Mouse (Mus musculus) olfactory bulb, adult 2 months (tissue): ENCODE results near the gene Zbtb7a. TPM values are rescaled to one million over a fixed set of nuclear protein-coding genes. Genes with fewer than 3 reads are reported as not detected.

Experiments
- H3K27ac ChIP-seq: fragments of 200-500 bp; 2 replicates; pipeline ENCODE4 v1.5.1; 2012; ENCODE audit warnings: low read depth, low read length; ENCODE audit not compliant: insufficient read depth
- H3K4me1 ChIP-seq: fragments of 200-500 bp; 2 replicates; pipeline ENCODE4 v1.6.1; 2012; ENCODE audit warnings: low read length; ENCODE audit not compliant: control insufficient read depth, insufficient read depth
- H3K4me3 ChIP-seq: fragments of 200-500 bp; 2 replicates; pipeline ENCODE4 v1.5.1; 2012; ENCODE audit warnings: mild to moderate bottlenecking, low read depth, low read length, moderate library complexity; ENCODE audit not compliant: insufficient read depth
- CTCF ChIP-seq: fragments of 200-500 bp; IDR thresholded peaks from 2 replicates; pipeline ENCODE4 v1.5.1; 2012; ENCODE audit warnings: low read depth, mild to moderate bottlenecking, low read length, moderate library complexity; ENCODE audit not compliant: insufficient read depth
- POLR2A ChIP-seq: fragments of 200-500 bp; IDR thresholded peaks from 2 replicates; pipeline ENCODE4 v1.6.1; 2012; ENCODE audit warnings: mild to moderate bottlenecking, low read depth, low read length, moderate library complexity; ENCODE audit not compliant: insufficient read depth
- WGBS: fragments of 180-500 bp; shearing (Covaris S2); methylation state at CpG from one replicate; pipeline ENCODE4 v1.1.7; 2018; 5-methylcytosine and 5-hydroxymethylcytosine counted together
- polyA plus RNA-seq: library from polyadenylated mRNA; stranded (reverse); fragments of >200 nt; gene quantifications from 2 replicates; pipeline ENCODE4 v1.2.4, GENCODE M21; 2012; ENCODE audit warnings: low replicate concordance; ENCODE audit not compliant: missing spikeins, insufficient read depth, insufficient read length

The Zbtb7a gene
- polyA plus RNA-seq, 1 experiment = not detected

- WGBS = 89% methylated on average over 6 of the region's 6 CpGs
- H3K27ac ChIP-seq = no peak overlapping the region
- TF ChIP-seq CTCF = no peak
- no peak for TF ChIP-seq POLR2A
- no peak overlapping the region for H3K4me3 ChIP-seq
- H3K4me1 ChIP-seq = peaks cover 20% of the 10 kb centered on the region
Observed at GRCm38 (mm10) chr10:81112946-81113345, 22.1 kb upstream of the Zbtb7a start.

- H3K27ac ChIP-seq = no peak overlapping the region
- TF ChIP-seq POLR2A (no peak), CTCF (no peak)
- no peak overlapping the region for H3K4me3 ChIP-seq
- 88% methylated on average over 10 of the region's 10 CpGs for WGBS
- no peaks in the 10 kb centered on the region for H3K4me1 ChIP-seq
Observed at GRCm38 (mm10) chr10:81119625-81120024, 15.4 kb upstream of the Zbtb7a start.

- WGBS = 81% methylated on average over 7 of the region's 7 CpGs
- Histone ChIP-seq H3K4me3 (no peak overlapping the region), H3K4me1 (no peaks in the 10 kb centered on the region)
Observed at GRCm38 (mm10) chr10:81120650-81121049, 14.4 kb upstream of the Zbtb7a start.

GRCm38 (mm10) chr10:81122889-81123288 lies 12.1 kb upstream of the Zbtb7a start:
- Histone ChIP-seq H3K4me1 (no peaks in the 10 kb centered on the region), H3K27ac (no peak overlapping the region), H3K4me3 (no peak overlapping the region)
- TF ChIP-seq CTCF (no peak), POLR2A (no peak)
- WGBS = 76% methylated on average over 2 of the region's 2 CpGs

More at GRCm38 (mm10) chr10:81120650-81121049, 14.4 kb upstream of the Zbtb7a start:
- H3K27ac ChIP-seq = no peak overlapping the region
- TF ChIP-seq CTCF = no peak
- TF ChIP-seq POLR2A = no peak

- Histone ChIP-seq H3K27ac (no peak overlapping the region), H3K4me1 (0 out of 2 replicates have a peak, but pooled peaks cover 4% of the 10 kb centered on the region), H3K4me3 (no peak overlapping the region)
- 74% methylated on average over 11 of the region's 11 CpGs for WGBS
- TF ChIP-seq POLR2A = no peak
- TF ChIP-seq CTCF = no peak
Observed at GRCm38 (mm10) chr10:81123500-81123899, 11.5 kb upstream of the Zbtb7a start.

- TF ChIP-seq CTCF (no peak), POLR2A (no peak)
- Histone ChIP-seq H3K4me1 (peaks cover 27% of the 10 kb centered on the region), H3K27ac (no peak overlapping the region), H3K4me3 (no peak overlapping the region)
- WGBS = 8% methylated on average over 16 of the region's 16 CpGs
Observed at GRCm38 (mm10) chr10:81134181-81134587, 836 bp upstream of the Zbtb7a start.

- TF ChIP-seq POLR2A (peak; percentile 23; the same call in 1 of the 2 replicates), CTCF (no peak)
- Histone ChIP-seq H3K27ac (peak overlapping the region; percentile 68), H3K4me3 (peak overlapping the region; percentile 55), H3K4me1 (peaks cover 39% of the 10 kb centered on the region)
- WGBS = 1% methylated on average over 86 of the region's 86 CpGs
Observed at GRCm38 (mm10) chr10:81135831-81136705, 1.0 kb downstream of the Zbtb7a start.

- WGBS = 2% methylated on average over 48 of the region's 50 CpGs
- peak overlapping the region; percentile 55 for H3K4me3 ChIP-seq
- peaks cover 46% of the 10 kb centered on the region for H3K4me1 ChIP-seq
- no peak for TF ChIP-seq POLR2A
- no peak for TF ChIP-seq CTCF
- H3K27ac ChIP-seq = peak overlapping the region; percentile 68
Observed at GRCm38 (mm10) chr10:81136706-81137231, 1.7 kb downstream of the Zbtb7a start.

GRCm38 (mm10) chr10:81137252-81138130 lies 2.5 kb downstream of the Zbtb7a start:
- Histone ChIP-seq H3K4me1 (peaks cover 52% of the 10 kb centered on the region), H3K4me3 (peak overlapping the region; percentile 80), H3K27ac (peak overlapping the region; percentile 89)
- TF ChIP-seq CTCF = no peak
- TF ChIP-seq POLR2A = peak; percentile 7; the same call in 1 of the 2 replicates
- under 1% methylated on average over 84 of the region's 89 CpGs for WGBS
